Comparison of ENCODE assay signal across 9 mouse cellular contexts in the genomic region with DNA sequence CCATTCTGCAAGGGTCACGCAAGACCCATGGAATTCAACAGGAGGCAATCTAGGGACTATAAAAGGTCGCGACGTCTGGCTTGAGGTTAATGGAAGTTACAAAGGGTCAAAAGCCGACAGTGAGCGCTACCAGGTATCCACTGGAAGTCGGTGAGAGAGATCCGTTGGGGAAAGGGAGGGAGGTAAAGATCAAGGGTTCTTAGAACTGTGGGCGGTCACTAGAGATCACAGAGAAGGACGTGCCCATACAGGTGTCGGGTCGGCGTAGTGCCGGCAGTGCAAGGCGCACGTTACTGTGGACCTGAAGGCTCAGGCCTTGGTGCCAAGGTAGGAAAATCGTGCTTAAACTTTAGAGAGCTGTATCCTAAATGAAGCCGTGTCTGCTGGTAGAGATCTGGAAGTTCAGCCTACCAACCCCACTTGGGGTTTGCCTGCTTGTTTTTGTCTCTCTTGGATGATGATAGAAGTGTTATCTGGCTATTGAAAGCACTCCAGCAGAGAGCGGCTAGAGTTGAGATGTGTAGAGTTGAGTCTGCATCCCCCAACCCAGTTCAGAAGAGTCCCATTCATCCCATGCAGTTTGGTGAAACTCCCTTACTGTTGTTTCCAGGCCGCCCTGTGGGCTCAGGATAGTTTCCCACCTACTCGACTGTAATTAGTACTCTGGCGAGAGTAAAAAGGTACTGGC. TPM values are rescaled to one million over a fixed set of nuclear protein-coding genes. Genes with fewer than 3 reads are reported as not detected.
DNase-seq lines count a peak whose midpoint lies in the region; ATAC-seq and TF ChIP-seq lines count a peak whose summit lies in the region.
"Had no signal": no experiment of that assay in that cellular context is flagged by ENCODE, and none has a peak within 500 bp of the region (broad histone marks: within the 10 kb centered on the region; RNA-seq: fewer than 3 reads in every experiment).

No protein-coding gene starts in this region.

- TF ChIP-seq CTCF in thymus, adult 2 months (IDR thresholded peaks at IDR 0.05; ENCODE audit: borderline replicate concordance, control insufficient read depth, extremely low read depth, insufficient read depth, low read length, poor library complexity) = no peak
- TF ChIP-seq CTCF in liver, embryonic 14.5 days (IDR thresholded peaks at IDR 0.05; ENCODE audit: low read depth) = no peak

- TF ChIP-seq EP300 in liver, embryonic 14.5 days (IDR thresholded peaks at IDR 0.05; ENCODE audit: low read depth) = no peak

- no peak for TF ChIP-seq POLR2A in thymus, adult 2 months (IDR thresholded peaks at IDR 0.05; ENCODE audit: control insufficient read depth, extremely low read depth, insufficient read depth, low read length, poor library complexity)

- 13% methylated on average over 22 of the region's 22 CpGs for WGBS in thymus, adult 2 months
- 6% methylated on average over 22 of the region's 22 CpGs for WGBS in liver, embryonic 14.5 days (ENCODE audit: insufficient replicate concordance)
- WGBS in stomach, embryonic 14.5 days = 7% methylated on average over 22 of the region's 22 CpGs

- H3K4me1 ChIP-seq in thymus, adult 2 months (replicated peaks; ENCODE audit: control insufficient read depth, insufficient read depth, low read length) = peaks cover 54% of the 10 kb centered on the region
- H3K4me1 ChIP-seq in liver, embryonic 14.5 days (replicated peaks; ENCODE audit: control insufficient read depth in 2 of 2, insufficient read depth in 2 of 2, low read length in 1 of 2) = peaks cover 0 to 2% of the 10 kb centered on the region in 2 experiments; a peak in 1 of 4 replicates
- peaks cover 10% of the 10 kb centered on the region; the same call in 1 of the 2 replicates for H3K4me1 ChIP-seq in stomach, embryonic 14.5 days (ENCODE audit: control insufficient read depth, insufficient read depth, low read length)

- H3K36me3 ChIP-seq in thymus, adult 2 months (ENCODE audit: control insufficient read depth, insufficient read depth, low read length) = peaks cover under 1% of the 10 kb centered on the region; the same call in 1 of the 2 replicates
- H3K36me3 ChIP-seq in liver, embryonic 14.5 days (replicated peaks; ENCODE audit: control insufficient read depth, insufficient read depth, low read depth) = no peaks in the 10 kb centered on the region
- peaks cover 6% of the 10 kb centered on the region for H3K36me3 ChIP-seq in stomach, embryonic 14.5 days (ENCODE audit: control insufficient read depth, insufficient read depth, low read length)

- peak overlapping the region; percentile 57 for H3K4me2 ChIP-seq in liver, embryonic 14.5 days (ENCODE audit: low read depth)
- H3K4me2 ChIP-seq in stomach, embryonic 14.5 days (replicated peaks; ENCODE audit: low read depth, low read length) = peak overlapping the region; percentile 75

- peak; percentile 37 for DNase-seq in CD4-positive, CD25-positive, alpha-beta regulatory T cell, adult 2 months (ENCODE audit: low read depth, low spot score)
- DNase-seq in thymus, adult 2 months = no peak
- no peak for DNase-seq in thymus, postnatal 14 days
- no peak for DNase-seq in liver, embryonic 14.5 days (ENCODE audit: low read depth in 3 of 3, low spot score in 3 of 3)
- DNase-seq in left cerebral cortex, adult 8-10 months (ENCODE audit: low spot score in 2 of 2) = no peak

- H3K27me3 ChIP-seq in thymus, adult 2 months (ENCODE audit: control insufficient read depth, insufficient read depth, low read length) = peaks cover 22% of the 10 kb centered on the region
- peaks cover 55% of the 10 kb centered on the region for H3K27me3 ChIP-seq in liver, embryonic 14.5 days (ENCODE audit: control insufficient read depth, insufficient read depth, low read length)
- peaks cover 15% of the 10 kb centered on the region for H3K27me3 ChIP-seq in stomach, embryonic 14.5 days (ENCODE audit: control insufficient read depth, insufficient read depth, low read length)

- no peaks in the 10 kb centered on the region for H3K9me3 ChIP-seq in liver, embryonic 14.5 days (ENCODE audit: control insufficient read depth, low read length)
- H3K9me3 ChIP-seq in stomach, embryonic 14.5 days (ENCODE audit: control insufficient read depth, low read depth, low read length) = no peaks in the 10 kb centered on the region

- H3K27ac ChIP-seq in thymus, adult 2 months (ENCODE audit: control insufficient read depth, insufficient read depth, low read length) = no peak overlapping the region
- H3K27ac ChIP-seq in liver, embryonic 14.5 days = no peak overlapping the region
- H3K27ac ChIP-seq in stomach, embryonic 14.5 days (ENCODE audit: low read length) = peak overlapping the region; percentile 94

- no peak for ATAC-seq in CD4-positive, CD25-positive, alpha-beta regulatory T cell, adult 4 months
- no peak for ATAC-seq in liver, embryonic 14.5 days (ENCODE audit: insufficient read depth)
- no peak for ATAC-seq in stomach, embryonic 14.5 days (ENCODE audit: insufficient number of reproducible peaks, insufficient read depth, low FRiP score, low read depth)
- ATAC-seq in activated CD4-positive, CD25-positive, alpha-beta regulatory T cell, adult 4 months = no peak

- H3K4me3 ChIP-seq in thymus, adult 2 months (ENCODE audit: control insufficient read depth, insufficient read depth, low read length) = peak overlapping the region; percentile 66
- peak overlapping the region; percentile 46 to 62 for H3K4me3 ChIP-seq in liver, embryonic 14.5 days (ENCODE audit: insufficient read depth in 1 of 2, low read depth in 2 of 2, low read length in 2 of 2)
- peak overlapping the region; percentile 39 for H3K4me3 ChIP-seq in stomach, embryonic 14.5 days (ENCODE audit: low read depth, low read length)

- H3K9ac ChIP-seq in liver, embryonic 14.5 days (replicated peaks) = no peak overlapping the region
- peak overlapping the region; percentile 47 for H3K9ac ChIP-seq in stomach, embryonic 14.5 days (replicated peaks; ENCODE audit: low read depth, low read length)

RNA-seq across cellular contexts. Expression of gene Esrp2, which starts 0.6 kb away (rescaled TPM):
- not detected for polyA plus RNA-seq in CD4-positive, CD25-positive, alpha-beta regulatory T cell, adult 4 months (2017; shearing (Covaris generic))
- 24.5 and 29.9 TPM in 2 replicates for polyA plus RNA-seq in thymus, adult 2 months (2012; rRNA removed)
- 6.7 and 7.7 TPM in 2 replicates for polyA plus RNA-seq in liver, embryonic 14.5 days (2012; rRNA removed)
- 6.6 and 7.0 TPM in 2 replicates for polyA plus RNA-seq in liver, embryonic 14.5 days (2014; fragmentation: Nextera tagmentation; extraction: Ambion mirVana)
- polyA plus RNA-seq in stomach, embryonic 14.5 days (2014; fragmentation: Nextera tagmentation; extraction: Ambion mirVana) = 30.0 and 35.4 TPM in 2 replicates
- total RNA-seq in left cerebral cortex, adult 8-10 months (2022) = under 1 TPM in 3 of 4 experiments, not detected in 1; 0.19 to 0.87 (median 0.70) TPM
- under 1 TPM in 1 of 2 experiments, not detected in 1; 0.20 TPM for polyA plus RNA-seq in activated CD4-positive, CD25-positive, alpha-beta regulatory T cell, adult 4 months (2017; shearing (Covaris generic))
- total RNA-seq: common myeloid progenitor, adult 5-6 weeks had no signal

RNA-seq across cellular contexts. Expression of gene Pla2g15, which starts 12.8 kb away (rescaled TPM):
- 1 to 10 TPM; 4.8 to 7.7 TPM for polyA plus RNA-seq in CD4-positive, CD25-positive, alpha-beta regulatory T cell, adult 4 months (2017; shearing (Covaris generic))
- polyA plus RNA-seq in thymus, adult 2 months (2012; rRNA removed) = 17.4 and 18.2 TPM in 2 replicates
- 2.8 and 2.9 TPM in 2 replicates for polyA plus RNA-seq in liver, embryonic 14.5 days (2012; rRNA removed)
- polyA plus RNA-seq in liver, embryonic 14.5 days (2014; fragmentation: Nextera tagmentation; extraction: Ambion mirVana) = 2.5 TPM in 2 replicates
- 3.9 and 4.0 TPM in 2 replicates for polyA plus RNA-seq in stomach, embryonic 14.5 days (2014; fragmentation: Nextera tagmentation; extraction: Ambion mirVana)
- total RNA-seq in left cerebral cortex, adult 8-10 months (2022) = 10 to 100 TPM; 23.4 to 31.5 (median 26.9) TPM
- polyA plus RNA-seq in activated CD4-positive, CD25-positive, alpha-beta regulatory T cell, adult 4 months (2017; shearing (Covaris generic)) = 1 to 10 TPM; 1.9 to 4.0 TPM

RNA-seq across cellular contexts. Expression of gene Slc7a6, which starts 31.3 kb away (rescaled TPM):
- polyA plus RNA-seq in CD4-positive, CD25-positive, alpha-beta regulatory T cell, adult 4 months (2017; shearing (Covaris generic)) = 10 to 100 TPM; 28.6 to 43.7 TPM
- 96.3 and 103 TPM in 2 replicates for polyA plus RNA-seq in thymus, adult 2 months (2012; rRNA removed)
- polyA plus RNA-seq in liver, embryonic 14.5 days (2012; rRNA removed) = 3.8 TPM in 2 replicates
- polyA plus RNA-seq in liver, embryonic 14.5 days (2014; fragmentation: Nextera tagmentation; extraction: Ambion mirVana) = 8.2 and 10.2 TPM in 2 replicates
- polyA plus RNA-seq in stomach, embryonic 14.5 days (2014; fragmentation: Nextera tagmentation; extraction: Ambion mirVana) = 60.4 and 65.6 TPM in 2 replicates
- 10 to 100 TPM; 18.6 to 27.4 (median 23.4) TPM for total RNA-seq in left cerebral cortex, adult 8-10 months (2022)
- 10 to 100 TPM; 26.2 to 33.6 TPM for polyA plus RNA-seq in activated CD4-positive, CD25-positive, alpha-beta regulatory T cell, adult 4 months (2017; shearing (Covaris generic))

Comparison
In these comparisons a context has a peak if more than half of its experiments do, and no peak if none do; other contexts are left out.
1. RNA of gene Esrp2, which starts 0.6 kb away (polyA plus RNA-seq): 30.0 to 35.4 TPM in stomach, embryonic 14.5 days, 24.5 to 29.9 TPM in thymus, adult 2 months and 6.6 to 7.7 TPM in liver, embryonic 14.5 days; 0.20 TPM in activated CD4-positive, CD25-positive, alpha-beta regulatory T cell, adult 4 months and not detected in CD4-positive, CD25-positive, alpha-beta regulatory T cell, adult 4 months; every median in the first group is over 4 times any median in the second.
2. Peak in every context shown above with its lines, with median percentiles within 50 percentile points of each other: H3K4me3 ChIP-seq.